Mouse (Mus musculus) skeletal muscle tissue, adult 2 months (tissue): ENCODE results near the gene Accs.

Experiments used
- DNase-seq: peaks from one replicate; pipeline ENCODE4 v3.0.0-alpha.2; 2012; ENCODE audit warnings: low read depth, low spot score

Gene Accs

GRCm38 (mm10) chr2:93858845-93859244 lies 9.1 kb upstream of the Accs start:
- DNase-seq: no peak

- no peak for DNase-seq
Measured at GRCm38 (mm10) chr2:93851303-93851702, 1.6 kb upstream of the Accs start.

- DNase-seq: no peak
Measured at GRCm38 (mm10) chr2:93850317-93850944, 688 bp upstream of the Accs start.

- no peak for DNase-seq
Measured at GRCm38 (mm10) chr2:93841349-93841748, 8.4 kb downstream of the Accs start.

GRCm38 (mm10) chr2:93840109-93840508 lies 9.6 kb downstream of the Accs start:
- no peak for DNase-seq

GRCm38 (mm10) chr2:93838931-93839330 lies 10.8 kb downstream of the Accs start:
- DNase-seq: no peak

GRCm38 (mm10) chr2:93836232-93836785 lies 13.4 kb downstream of the Accs start:
- no peak for DNase-seq

- no peak for DNase-seq
Measured at GRCm38 (mm10) chr2:93835596-93835995, 14.1 kb downstream of the Accs start.

- peak; percentile 79 for DNase-seq
Measured at GRCm38 (mm10) chr2:93823519-93823918, 26.2 kb downstream of the Accs start.

GRCm38 (mm10) chr2:93822045-93822749 lies 27.5 kb downstream of the Accs start, which contains the start of gene Ext2:
Ext2 (minus strand) TSS chr2:93822568.
- DNase-seq: peak; percentile 75

- DNase-seq: no peak
Measured at GRCm38 (mm10) chr2:93817791-93818190, 32.0 kb downstream of the Accs start.

- DNase-seq: no peak
Measured at GRCm38 (mm10) chr2:93813343-93813742, 36.4 kb downstream of the Accs start.

- peak; percentile 34 for DNase-seq
Measured at GRCm38 (mm10) chr2:93811812-93812211, 37.9 kb downstream of the Accs start.

GRCm38 (mm10) chr2:93809931-93810330 lies 39.8 kb downstream of the Accs start:
- no peak for DNase-seq

GRCm38 (mm10) chr2:93808071-93808470 lies 41.7 kb downstream of the Accs start:
- no peak for DNase-seq

- DNase-seq: no peak
Measured at GRCm38 (mm10) chr2:93807440-93807839, 42.3 kb downstream of the Accs start.

- peak; percentile 51 for DNase-seq
Measured at GRCm38 (mm10) chr2:93806487-93807201, 43.1 kb downstream of the Accs start.

- no peak for DNase-seq
Measured at GRCm38 (mm10) chr2:93805523-93805922, 44.2 kb downstream of the Accs start.

GRCm38 (mm10) chr2:93805066-93805465 lies 44.7 kb downstream of the Accs start:
- no peak for DNase-seq

GRCm38 (mm10) chr2:93802947-93803346 lies 46.8 kb downstream of the Accs start:
- DNase-seq: no peak

GRCm38 (mm10) chr2:93801097-93801496 lies 48.6 kb downstream of the Accs start:
- DNase-seq: no peak

- no peak for DNase-seq
Measured at GRCm38 (mm10) chr2:93797162-93797795, 52.5 kb downstream of the Accs start.
